Mouse (Mus musculus) kidney, embryonic 14.5 days (tissue): ENCODE measurements around the gene Abhd17a. TPM values are rescaled to one million over a fixed set of nuclear protein-coding genes. Genes with fewer than 3 reads are reported as not detected.

Experiments
- ATAC-seq: fragments of 200-750 bp; cut with Nextera tagmentation; 2 replicates; pipeline ENCODE4 v1.8.0; 2017; ENCODE audit warnings: moderate number of reproducible peaks, mild to moderate bottlenecking, moderate TSS enrichment, moderate library complexity; ENCODE audit not compliant: low FRiP score, low TSS enrichment
- H3K27ac ChIP-seq: fragments of 300-500 bp; sonication (generic); 2 replicates; pipeline ENCODE4 v1.5.1; 2014; ENCODE audit warnings: low read depth, mild to moderate bottlenecking, low read length, moderate library complexity, mixed read lengths
- H3K27me3 ChIP-seq: fragments of 300-500 bp; sonication (generic); 2 replicates; pipeline ENCODE4 v1.6.1; 2014; ENCODE audit warnings: mild to moderate bottlenecking, low read length; ENCODE audit not compliant: control insufficient read depth, insufficient read depth
- H3K36me3 ChIP-seq: fragments of 300-500 bp; sonication (generic); 2 replicates; pipeline ENCODE4 v1.6.1; 2014; ENCODE audit warnings: low read length, mixed read lengths; ENCODE audit not compliant: control insufficient read depth, insufficient read depth
- H3K4me1 ChIP-seq: fragments of 300-500 bp; sonication (generic); 2 replicates; pipeline ENCODE4 v1.6.1; 2014; ENCODE audit warnings: low read length, mixed read lengths; ENCODE audit not compliant: control insufficient read depth, insufficient read depth
- H3K4me2 ChIP-seq: fragments of 300-500 bp; sonication (generic); replicated peaks from 2 replicates; pipeline ENCODE4 v1.6.1; 2014; ENCODE audit warnings: low read depth, mild to moderate bottlenecking, low read length
- H3K4me3 ChIP-seq: fragments of 300-500 bp; sonication (generic); 2 replicates; pipeline ENCODE4 v1.5.1; 2014; ENCODE audit warnings: mild to moderate bottlenecking, low read length
- H3K9ac ChIP-seq: fragments of 300-500 bp; sonication (generic); 2 replicates; pipeline ENCODE4 v1.6.1; 2014; ENCODE audit warnings: low read depth, mild to moderate bottlenecking, low read length, moderate library complexity
- H3K9me3 ChIP-seq: fragments of 300-500 bp; sonication (generic); 2 replicates; pipeline ENCODE4 v1.6.1; 2016; ENCODE audit warnings: low read length; ENCODE audit not compliant: control insufficient read depth
- WGBS: fragments of 180-500 bp; shearing (Covaris S2); extraction: QIAGEN DNeasy Blood & Tissue Kit; methylation state at CpG from one replicate; pipeline ENCODE4 v1.1.7; 2014; 5-methylcytosine and 5-hydroxymethylcytosine counted together
- polyA plus RNA-seq: library from polyadenylated mRNA; unstranded; fragments of >200 nt; fragmentation: Nextera tagmentation; extraction: Ambion mirVana; gene quantifications from 2 replicates; pipeline ENCODE4 v1.2.1, GENCODE M21; 2014

Gene Abhd17a
- 125 and 130 TPM in 2 replicates for polyA plus RNA-seq

DNA sequence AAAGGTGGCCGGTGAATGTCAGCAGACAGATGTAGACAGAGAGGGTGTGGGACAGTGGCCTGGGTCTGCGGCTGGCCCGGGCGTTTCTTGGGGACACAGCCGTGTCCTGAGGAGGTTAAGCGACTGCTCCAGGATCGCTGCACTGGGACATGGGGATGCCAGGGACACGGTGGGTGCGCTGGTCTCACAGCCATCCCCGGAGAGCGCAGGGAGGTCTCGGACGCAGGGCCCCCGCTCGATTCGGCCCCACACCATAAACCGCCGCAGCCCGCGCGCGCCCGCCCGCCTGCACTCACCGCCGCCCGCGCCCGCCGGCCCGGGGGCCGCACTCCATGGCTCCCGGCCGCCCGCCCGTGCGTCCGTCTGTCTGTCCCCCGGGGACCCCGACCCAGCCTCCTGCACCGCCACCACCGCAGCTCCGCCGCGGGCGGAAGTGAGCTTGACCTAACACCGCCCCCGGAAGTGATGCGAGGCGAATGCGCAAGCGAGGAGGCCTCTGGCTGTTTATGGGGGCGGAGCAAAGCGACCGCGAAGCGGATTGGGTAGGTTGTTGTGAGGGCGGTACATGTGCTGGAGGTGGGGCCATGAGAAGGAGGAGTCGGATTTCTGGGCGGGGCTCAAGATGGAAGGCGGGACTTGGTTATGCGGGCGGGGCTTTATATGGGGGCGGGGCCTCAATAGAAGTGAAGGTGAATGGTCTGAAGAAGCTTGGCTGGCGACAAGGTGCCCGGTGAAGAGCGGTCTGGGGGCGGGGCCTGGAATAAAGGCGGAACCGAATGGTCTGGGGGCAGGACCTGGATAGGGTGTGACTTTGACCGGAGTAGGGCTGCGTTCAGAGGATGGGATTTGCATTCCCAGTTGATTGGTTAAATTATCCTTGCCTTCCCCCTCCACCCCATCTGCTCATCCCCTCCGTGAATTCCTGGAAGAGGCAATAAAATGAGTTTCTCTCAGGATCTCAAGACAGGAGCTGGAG, at the start of gene Abhd17a:
Gene Abhd17a (minus strand): TSS at position 463 of the 976 bp plus-strand sequence.
- Histone ChIP-seq H3K9me3 (no peaks in the 10 kb centered on the region), H3K9ac (peak within 1 kb of the TSS; percentile 94), H3K36me3 (peaks cover 14% of the 10 kb centered on the region), H3K27ac (peak within 1 kb of the TSS; percentile 24), H3K4me3 (peak within 1 kb of the TSS; percentile 97), H3K4me1 (peaks cover 14% of the 10 kb centered on the region; the same call in 1 of the 2 replicates), H3K4me2 (peak within 1 kb of the TSS; percentile 97), H3K27me3 (no peaks in the 10 kb centered on the region)
- ATAC-seq: peak; percentile 96
- WGBS: under 1% methylated on average over 73 of the region's 73 CpGs

GRCm38 (mm10) chr10:80635345-80635744, 45.2 kb upstream of the Abhd17a start:
- no peak overlapping the region for H3K27ac ChIP-seq
- H3K9me3 ChIP-seq: no peaks in the 10 kb centered on the region
- no peak for ATAC-seq
- no peak overlapping the region for H3K4me2 ChIP-seq
- 75% methylated on average over 6 of the region's 6 CpGs for WGBS
- no peaks in the 10 kb centered on the region for H3K27me3 ChIP-seq
- peaks cover 75% of the 10 kb centered on the region for H3K36me3 ChIP-seq
- no peak overlapping the region for H3K9ac ChIP-seq
- H3K4me1 ChIP-seq: no peaks in the 10 kb centered on the region
- no peak overlapping the region for H3K4me3 ChIP-seq

- Histone ChIP-seq H3K4me2 (no peak overlapping the region), H3K9me3 (no peaks in the 10 kb centered on the region), H3K4me3 (no peak overlapping the region), H3K36me3 (peaks cover 18% of the 10 kb centered on the region), H3K27ac (no peak overlapping the region), H3K27me3 (no peaks in the 10 kb centered on the region), H3K9ac (peak overlapping the region; percentile 9; the same call in 1 of the 2 replicates), H3K4me1 (peaks cover 34% of the 10 kb centered on the region)
- WGBS: 84% methylated on average over 9 of the region's 9 CpGs
- no peak for ATAC-seq
Observed at GRCm38 (mm10) chr10:80628925-80629324, 38.8 kb upstream of the Abhd17a start.

DNA sequence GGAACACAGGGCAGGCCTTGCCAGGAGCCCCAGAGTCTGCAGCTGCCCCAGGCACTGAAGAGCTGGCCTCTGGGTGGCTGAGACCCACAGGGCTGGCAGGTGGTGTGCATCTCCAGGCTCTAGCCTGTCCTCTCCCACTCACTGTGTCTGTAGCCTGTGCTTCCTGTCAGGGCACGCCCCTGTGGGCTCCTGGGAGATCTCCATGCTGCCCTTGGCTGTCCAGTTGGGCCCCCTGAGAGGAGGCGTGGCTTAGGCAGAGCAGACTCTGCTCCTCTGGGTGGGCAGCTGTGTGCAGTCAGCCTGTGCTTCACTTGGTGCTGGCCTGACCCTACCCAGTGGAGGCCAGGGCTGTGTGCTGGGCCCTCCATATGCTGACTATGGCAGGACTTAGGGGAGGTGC, 37.5 kb upstream of the Abhd17a start:
- Histone ChIP-seq H3K4me1 (peaks cover 36% of the 10 kb centered on the region), H3K9ac (no peak overlapping the region), H3K36me3 (peaks cover 15% of the 10 kb centered on the region), H3K4me2 (no peak overlapping the region; the same call in 1 of the 2 replicates), H3K27ac (peak overlapping the region; percentile 68), H3K9me3 (no peaks in the 10 kb centered on the region), H3K27me3 (no peaks in the 10 kb centered on the region), H3K4me3 (no peak overlapping the region)
- peak; percentile 87 for ATAC-seq
- 34% methylated on average over 2 of the region's 2 CpGs for WGBS

GRCm38 (mm10) chr10:80625764-80626163, 35.6 kb upstream of the Abhd17a start:
- H3K36me3 ChIP-seq: peaks cover 8% of the 10 kb centered on the region
- no peak overlapping the region for H3K4me3 ChIP-seq
- WGBS: 82% methylated on average over 4 of the region's 4 CpGs
- H3K9ac ChIP-seq: no peak overlapping the region
- no peaks in the 10 kb centered on the region for H3K27me3 ChIP-seq
- ATAC-seq: no peak
- no peak overlapping the region for H3K27ac ChIP-seq
- no peak overlapping the region for H3K4me2 ChIP-seq
- H3K4me1 ChIP-seq: peaks cover 39% of the 10 kb centered on the region
- H3K9me3 ChIP-seq: no peaks in the 10 kb centered on the region

DNA sequence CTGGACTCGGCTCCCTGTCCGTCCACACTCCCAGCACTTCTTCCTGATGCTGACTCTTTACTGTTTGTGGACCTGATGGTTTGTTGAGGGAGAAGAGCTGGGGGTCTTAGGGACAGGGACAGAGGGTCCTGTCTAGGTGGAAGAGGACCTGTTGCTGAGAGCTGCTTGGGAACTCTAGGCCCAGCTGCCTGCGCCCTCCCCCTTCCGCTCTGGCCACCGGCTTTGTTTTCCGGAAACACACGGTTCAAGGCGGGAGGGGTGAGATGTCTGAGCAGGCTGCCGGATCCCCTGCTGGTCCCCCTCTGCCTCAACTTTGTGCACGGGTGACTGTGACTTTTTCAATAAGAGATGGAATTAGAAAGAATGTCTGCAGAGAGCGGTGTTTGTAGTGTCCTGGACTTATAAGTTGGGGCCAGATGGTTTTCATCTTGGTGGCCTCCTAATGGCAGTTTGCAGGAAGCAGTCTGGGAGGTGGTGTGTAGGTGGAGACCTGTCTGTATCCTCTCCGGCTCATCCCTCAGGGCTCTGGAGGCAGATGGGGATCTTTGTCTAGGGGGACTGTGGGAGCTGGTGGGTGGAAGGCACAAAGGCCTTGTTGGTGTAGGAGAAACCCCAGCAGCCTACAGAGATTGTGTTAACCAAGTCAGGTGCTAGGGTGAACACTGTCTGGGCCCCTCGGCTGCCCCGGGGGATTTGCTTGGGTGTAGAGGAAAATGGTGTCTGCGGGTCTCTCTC, 33.5 kb upstream of the Abhd17a start:
- H3K9me3 ChIP-seq: no peaks in the 10 kb centered on the region
- no peaks in the 10 kb centered on the region for H3K27me3 ChIP-seq
- WGBS: 6% methylated on average over 15 of the region's 15 CpGs
- peaks cover 39% of the 10 kb centered on the region for H3K4me1 ChIP-seq
- ATAC-seq: no peak
- peak overlapping the region; percentile 74 for H3K4me3 ChIP-seq
- peak overlapping the region; percentile 95 for H3K9ac ChIP-seq
- H3K36me3 ChIP-seq: peaks cover 7% of the 10 kb centered on the region; the same call in 1 of the 2 replicates
- peak overlapping the region; percentile 73 for H3K4me2 ChIP-seq
- peak overlapping the region; percentile 81 for H3K27ac ChIP-seq

GRCm38 (mm10) chr10:80622661-80623456, 32.7 kb upstream of the Abhd17a start, which contains the start of gene Csnk1g2:
Csnk1g2 (plus strand) TSS chr10:80622838.
- H3K4me1 ChIP-seq: peaks cover 37% of the 10 kb centered on the region
- ATAC-seq: peak; percentile 14

GRCm38 (mm10) chr10:80621940-80622660, 32.0 kb upstream of the Abhd17a start:
- Histone ChIP-seq H3K9me3 (no peaks in the 10 kb centered on the region), H3K4me1 (peaks cover 30% of the 10 kb centered on the region), H3K9ac (peak overlapping the region; percentile 52; the same call in 1 of the 2 replicates), H3K27me3 (no peaks in the 10 kb centered on the region), H3K27ac (peak overlapping the region; percentile 95), H3K4me2 (peak overlapping the region; percentile 82), H3K36me3 (peaks cover 4% of the 10 kb centered on the region; the same call in 1 of the 2 replicates), H3K4me3 (peak overlapping the region; percentile 74)
- WGBS: under 1% methylated on average over 64 of the region's 64 CpGs
- peak; percentile 94 for ATAC-seq

More at GRCm38 (mm10) chr10:80622661-80623456, 32.7 kb upstream of the Abhd17a start, which contains the start of gene Csnk1g2:
- WGBS: under 1% methylated on average over 62 of the region's 85 CpGs
- peak within 1 kb of the TSS; percentile 95 for H3K9ac ChIP-seq
- peaks cover 7% of the 10 kb centered on the region; the same call in 1 of the 2 replicates for H3K36me3 ChIP-seq
- peak within 1 kb of the TSS; percentile 74 for H3K4me3 ChIP-seq
- H3K27ac ChIP-seq: peak within 1 kb of the TSS; percentile 95
- H3K9me3 ChIP-seq: no peaks in the 10 kb centered on the region
- H3K4me2 ChIP-seq: peak within 1 kb of the TSS; percentile 82
- no peaks in the 10 kb centered on the region for H3K27me3 ChIP-seq
